Mouse (Mus musculus): ENCODE measurements around the gene Mterf1b. TPM values are rescaled to one million over a fixed set of nuclear protein-coding genes. Genes with fewer than 3 reads are reported as not detected.
"Not testable (repeated sequence)": the region's sequence is repeated elsewhere in the genome, so short reads cannot be mapped to it uniquely, and the experiment has no call there.

Gene Mterf1b
- total RNA-seq (2021), result 1 to 10 TPM in 1 of 2 experiments, under 1 TPM in 1; 0.77 to 1.4 TPM
- long read RNA-seq, experiment 1, partial matches to known transcripts, result 0 of 2 reads
- long read RNA-seq, experiment 1, other reads (novel, unspliced or antisense), result 0 of 2 reads
- long read RNA-seq, experiment 2, partial matches to known transcripts, result 2 of 4 reads
- long read RNA-seq, experiment 2, other reads (novel, unspliced or antisense), result 0 of 4 reads

DNA sequence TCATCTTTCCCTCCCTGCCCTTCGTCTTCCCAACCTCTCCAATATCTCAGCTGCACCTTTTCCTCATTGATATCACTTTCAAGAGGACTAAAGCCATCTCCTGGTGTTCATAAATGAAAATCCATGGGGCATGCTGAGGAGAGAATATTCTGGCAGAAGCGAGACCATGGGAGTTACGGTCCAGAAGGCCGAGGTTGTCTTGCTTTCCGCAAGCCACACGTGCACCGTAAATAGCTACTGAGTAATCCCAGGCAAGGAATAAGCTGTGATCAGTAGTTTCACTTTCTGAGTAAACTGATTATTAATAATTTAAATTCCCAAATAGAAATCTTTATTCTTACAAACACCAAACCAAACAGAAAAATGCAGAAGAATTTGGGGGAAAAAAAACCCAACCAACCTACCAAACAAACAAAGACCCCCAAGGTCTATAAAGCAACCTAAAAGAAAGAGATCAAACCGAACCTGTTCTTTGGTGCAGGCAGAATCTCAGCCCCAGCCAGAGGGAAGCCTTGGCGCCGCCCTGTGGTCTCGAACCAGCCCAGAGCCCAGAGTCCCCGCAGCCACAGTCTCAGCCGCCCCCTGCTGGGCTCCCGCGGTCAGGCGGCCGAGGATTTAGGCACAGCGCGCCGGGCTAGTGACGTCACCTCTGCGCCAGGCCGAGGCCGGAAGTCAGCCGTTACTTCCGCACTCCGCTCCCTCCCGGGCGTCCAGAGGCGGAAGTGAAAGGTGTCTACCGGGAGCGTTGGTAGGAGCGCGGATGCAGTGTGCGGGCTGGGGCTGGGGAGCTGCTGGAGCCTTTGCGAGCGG lies at the start of gene Mterf1b:
Gene Mterf1b (plus strand): TSS at position 697 of the 810 bp plus-strand sequence.
- DNase-seq, result not testable (repeated sequence)

DNA sequence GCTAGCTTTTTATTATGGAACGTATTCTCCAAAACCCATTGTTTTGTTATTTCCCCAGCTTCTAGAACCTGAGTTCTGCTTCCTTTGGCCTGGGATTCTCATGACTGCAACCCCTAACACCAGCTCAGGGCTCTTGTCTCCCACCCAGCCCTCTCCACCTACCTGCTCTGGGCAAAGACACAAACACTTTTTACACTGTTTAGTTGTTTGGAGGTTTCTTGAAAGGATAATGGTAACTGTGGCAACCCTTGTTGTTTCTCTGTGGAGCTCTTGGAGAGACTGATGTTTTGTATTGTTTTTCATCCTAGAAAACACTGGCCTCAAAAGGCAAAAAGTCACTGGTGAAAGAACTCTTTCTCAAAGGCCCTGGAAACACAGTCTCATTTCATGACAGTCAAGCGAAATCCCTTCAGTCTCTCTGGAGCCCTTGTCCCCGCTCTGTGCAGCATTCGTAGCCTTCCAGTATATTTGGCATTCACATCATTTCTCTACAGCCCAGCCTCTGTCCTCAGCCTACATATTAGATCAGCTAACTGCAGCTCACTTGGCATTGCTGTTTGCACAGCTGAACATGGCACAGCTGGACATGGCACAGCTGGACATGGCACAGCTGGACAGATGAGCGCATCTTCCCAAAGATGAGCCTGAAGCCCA lies 32.6 kb upstream of the Mterf1b start:
- DNase-seq, result not testable (repeated sequence)

DNA sequence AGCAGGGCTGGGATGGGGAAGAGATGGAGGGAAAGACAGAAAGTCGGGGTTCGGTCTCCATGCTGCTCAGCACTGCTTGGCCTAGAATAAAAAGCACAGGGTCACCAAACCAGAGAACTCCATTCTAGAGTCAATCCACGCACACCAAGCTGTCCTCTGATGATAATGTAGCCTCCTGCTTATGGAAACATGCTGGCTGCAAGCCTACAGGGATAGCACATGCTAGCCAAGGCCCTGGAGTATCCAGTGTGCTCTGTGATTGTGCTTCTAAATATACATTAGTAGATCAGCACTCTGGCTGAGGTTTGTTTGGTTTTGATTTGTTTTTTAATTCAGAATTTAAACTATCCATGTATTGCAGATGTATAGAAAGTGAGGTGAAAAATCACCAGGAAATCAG lies 30.6 kb upstream of the Mterf1b start:
- DNase-seq, result no peak

DNA sequence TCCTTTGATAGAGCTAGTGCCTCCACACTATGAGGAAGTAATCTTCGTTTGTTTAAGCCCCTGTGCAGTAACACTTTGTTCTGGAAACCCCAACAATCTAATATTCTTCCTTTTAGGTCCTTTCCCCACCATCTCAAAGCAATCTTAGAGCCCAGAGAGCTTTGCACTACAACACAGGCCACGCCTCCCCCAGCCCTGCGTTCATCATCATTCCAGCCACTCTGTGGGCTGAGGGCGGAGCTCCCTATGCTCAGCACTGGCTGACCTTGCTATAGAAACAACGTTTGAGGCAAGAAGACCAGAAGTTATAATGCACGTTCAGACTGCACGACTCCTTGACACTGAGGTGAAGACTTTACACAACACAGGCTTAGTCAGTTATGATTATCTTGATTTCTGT lies 29.7 kb upstream of the Mterf1b start:
- DNase-seq, result no peak

DNA sequence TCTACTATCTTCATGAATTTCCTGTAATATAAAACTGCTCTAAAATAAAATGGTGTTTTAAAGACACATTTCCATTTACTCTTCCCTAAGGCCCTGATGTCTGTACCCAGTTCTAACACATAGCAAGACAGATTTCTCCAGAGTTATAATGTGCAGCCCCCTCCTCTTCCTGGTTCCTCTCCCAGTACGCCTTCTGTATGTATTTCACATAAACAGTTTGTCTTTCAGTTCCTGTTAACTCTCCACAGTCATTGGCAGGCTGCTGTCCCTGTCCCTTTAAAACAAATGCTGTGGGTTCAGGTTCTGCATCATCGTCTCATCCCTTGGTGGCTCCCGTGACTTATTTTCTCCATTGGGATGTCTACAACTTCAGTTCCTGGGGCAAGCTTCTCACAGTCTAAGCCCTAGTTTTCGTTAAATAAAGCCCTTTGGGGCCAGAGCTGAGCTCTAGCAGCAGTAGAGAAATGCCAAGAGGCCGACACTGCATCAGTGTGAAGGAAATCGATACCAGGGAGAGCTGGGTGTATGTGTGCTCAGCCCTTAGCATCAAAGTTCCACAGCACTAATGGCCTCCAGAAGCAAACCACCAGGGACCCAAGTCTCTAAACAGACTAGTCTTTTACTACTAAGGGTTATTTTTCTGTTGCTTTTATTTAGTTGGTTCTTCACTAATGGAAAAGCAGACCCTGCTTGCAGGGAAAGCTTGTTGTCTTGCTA lies 24.2 kb upstream of the Mterf1b start:
- DNase-seq, result not testable (repeated sequence)

DNA sequence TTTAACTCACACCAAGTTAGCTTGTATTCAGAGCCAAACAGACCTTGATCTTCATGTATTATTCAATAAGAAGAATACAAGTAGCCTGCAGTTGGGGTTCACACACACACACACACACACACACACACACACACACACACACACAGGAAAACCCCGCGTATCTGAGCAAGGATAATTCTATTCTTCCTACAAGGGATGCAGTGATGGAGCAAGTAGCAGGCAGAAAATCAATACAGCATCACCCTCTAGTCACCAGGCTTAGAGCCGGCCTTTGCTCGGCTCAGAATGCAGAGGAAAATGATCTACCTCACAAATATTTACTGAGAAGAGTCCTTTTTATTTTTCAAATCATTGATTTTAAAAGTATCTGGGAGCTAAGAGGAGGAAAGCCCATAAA lies 23.6 kb upstream of the Mterf1b start:
- DNase-seq, result not testable (repeated sequence)

DNA sequence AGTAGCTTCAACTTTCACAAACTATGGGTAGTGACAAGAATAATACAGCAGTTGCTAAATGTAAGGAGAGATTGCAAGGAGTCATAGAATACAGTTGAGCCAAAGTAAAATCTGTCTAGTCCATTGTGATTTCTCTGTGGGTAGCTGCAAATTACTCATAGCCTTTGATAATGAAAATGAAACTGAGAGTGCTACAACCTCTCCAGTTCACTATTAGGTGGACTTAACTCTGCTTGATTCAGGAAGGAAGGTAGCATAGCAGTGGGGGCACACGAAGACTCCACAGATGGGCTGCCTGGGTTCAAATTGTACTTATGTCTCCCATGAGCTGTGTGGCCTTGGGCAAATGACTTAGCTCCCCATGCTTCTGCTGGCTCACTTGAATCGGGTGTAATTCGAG lies 15.7 kb upstream of the Mterf1b start:
- DNase-seq, result not testable (repeated sequence)

DNA sequence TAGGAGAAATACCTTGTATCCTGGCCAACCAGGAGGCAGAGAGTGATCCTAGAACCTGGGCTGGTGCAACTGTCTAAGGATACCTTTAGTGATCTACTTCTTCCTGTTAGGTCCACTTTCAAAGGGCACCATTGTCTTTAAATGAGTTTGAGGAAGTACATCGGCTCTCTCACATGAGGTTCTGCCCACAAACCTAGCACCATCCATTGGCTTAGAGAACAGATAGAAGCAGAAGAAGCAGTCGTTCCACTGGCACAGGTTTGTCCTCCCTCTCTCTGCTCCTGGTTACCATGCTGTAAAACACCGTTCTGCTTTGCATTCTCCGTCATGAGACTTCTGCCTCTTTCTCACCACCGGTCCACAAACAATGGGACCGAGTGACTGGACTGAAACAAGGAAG lies 12.8 kb upstream of the Mterf1b start:
- DNase-seq, result no peak

DNA sequence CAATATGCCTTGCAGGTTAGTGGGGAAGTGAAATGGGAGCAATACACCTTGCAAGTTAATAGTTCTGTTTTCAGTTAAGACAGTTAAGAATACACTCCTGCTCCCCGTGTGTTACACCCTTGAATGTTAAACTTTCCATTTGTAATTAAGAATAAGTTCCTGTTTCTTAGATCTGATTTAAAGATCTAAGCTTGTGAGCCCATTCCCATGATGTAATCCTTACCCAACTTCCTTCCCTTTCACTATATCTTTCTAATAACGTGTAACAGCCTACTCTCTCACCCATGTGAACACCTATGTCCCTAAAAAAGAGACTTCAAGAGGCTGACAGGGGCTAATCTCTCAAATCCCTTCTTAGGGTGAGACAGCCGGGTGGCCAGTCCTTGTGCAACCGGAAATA lies 5.4 kb upstream of the Mterf1b start:
- no peak for DNase-seq

DNA sequence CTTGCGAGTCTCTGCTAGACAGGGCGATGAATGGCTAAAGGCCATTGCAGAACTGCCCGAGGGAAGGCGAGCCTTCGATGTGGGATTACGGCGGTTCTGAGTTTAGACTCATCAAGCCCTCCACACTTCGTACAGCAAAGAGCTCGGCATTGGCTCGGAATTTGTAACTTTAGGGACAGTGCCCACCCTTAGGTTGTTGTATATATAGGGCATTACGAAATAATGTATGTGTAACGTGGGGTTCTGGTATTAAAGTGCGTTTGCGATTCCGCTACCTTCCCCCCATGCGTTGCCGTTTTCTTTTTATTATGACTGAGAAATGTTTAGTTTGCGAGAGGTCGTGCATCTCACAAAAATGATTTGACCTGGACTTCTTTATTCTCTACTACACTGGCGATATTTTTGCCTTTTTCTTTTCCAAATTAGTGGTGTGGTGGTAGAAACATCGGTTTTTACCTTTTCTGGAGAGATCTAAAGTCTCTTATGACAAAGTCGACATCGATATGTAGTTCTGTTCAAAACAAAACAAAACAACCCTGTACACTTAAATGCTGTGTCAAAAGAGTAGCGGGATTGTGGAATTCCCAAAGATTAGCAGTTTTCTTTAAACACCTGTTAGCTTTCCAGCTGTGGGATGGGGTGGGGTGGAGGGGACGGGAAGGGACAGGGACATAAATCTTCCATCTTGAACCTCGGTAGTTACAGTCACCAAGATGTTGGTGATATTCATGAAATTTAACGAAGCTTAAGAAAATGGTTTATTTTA lies 497 bp downstream of the Mterf1b start:
- not testable (repeated sequence) for DNase-seq

DNA sequence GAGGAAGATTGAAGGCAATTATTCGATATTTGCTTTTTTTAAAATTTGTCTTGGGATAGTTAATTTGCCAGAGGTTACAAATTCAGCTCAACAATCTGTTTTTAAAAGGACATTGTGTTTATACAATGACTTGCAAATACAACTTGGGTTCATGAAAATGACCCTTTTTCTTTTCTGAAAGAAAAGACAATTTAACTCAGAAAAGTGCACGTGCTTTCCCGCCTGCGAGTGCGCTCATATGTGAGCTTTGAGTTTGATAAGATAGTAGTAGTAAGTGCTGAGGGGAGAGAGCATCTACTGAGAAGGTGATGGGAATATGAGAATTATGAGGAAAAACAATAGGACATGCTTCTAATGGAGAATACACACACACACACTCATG lies 1.1 kb downstream of the Mterf1b start:
- no peak for DNase-seq

DNA sequence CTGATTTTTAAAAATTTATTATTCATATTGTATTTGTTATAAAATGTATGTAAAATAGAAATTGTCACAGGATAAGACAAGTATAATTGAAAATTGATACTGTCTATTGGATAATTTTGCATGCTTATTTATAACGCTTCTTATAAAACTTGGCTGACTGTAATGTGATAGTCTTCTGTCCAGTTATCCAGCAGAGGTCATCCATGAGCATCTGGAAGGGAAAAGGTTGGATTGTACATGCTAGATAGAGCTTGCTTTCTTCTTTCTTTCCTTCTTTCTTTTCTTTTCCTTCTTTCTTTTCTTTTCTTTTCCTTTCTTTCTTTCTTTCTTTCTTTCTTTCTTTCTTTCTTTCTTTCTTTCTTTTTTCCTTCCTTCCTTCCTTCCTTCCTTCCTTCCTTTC lies 2.0 kb downstream of the Mterf1b start:
- no peak for DNase-seq

DNA sequence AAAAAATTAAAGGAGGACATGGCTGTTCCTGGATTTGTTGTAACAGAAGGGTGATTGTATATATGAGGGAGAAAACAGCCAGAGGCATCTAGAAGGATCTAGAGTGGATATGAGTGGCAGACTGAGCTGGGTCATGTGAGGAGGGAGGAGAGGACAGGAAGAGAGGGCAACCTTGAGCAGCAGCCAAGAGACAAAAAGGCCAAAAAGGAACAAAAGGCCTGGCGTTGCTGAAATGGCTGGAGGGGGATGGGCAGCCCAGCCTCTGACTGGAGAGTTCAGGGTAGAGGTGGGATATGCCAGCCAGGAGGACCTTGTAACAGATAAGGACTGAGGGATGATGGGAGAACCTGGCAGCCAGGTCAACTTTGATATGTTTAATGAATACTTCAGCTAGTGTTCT lies 2.9 kb downstream of the Mterf1b start:
- no peak for DNase-seq

DNA sequence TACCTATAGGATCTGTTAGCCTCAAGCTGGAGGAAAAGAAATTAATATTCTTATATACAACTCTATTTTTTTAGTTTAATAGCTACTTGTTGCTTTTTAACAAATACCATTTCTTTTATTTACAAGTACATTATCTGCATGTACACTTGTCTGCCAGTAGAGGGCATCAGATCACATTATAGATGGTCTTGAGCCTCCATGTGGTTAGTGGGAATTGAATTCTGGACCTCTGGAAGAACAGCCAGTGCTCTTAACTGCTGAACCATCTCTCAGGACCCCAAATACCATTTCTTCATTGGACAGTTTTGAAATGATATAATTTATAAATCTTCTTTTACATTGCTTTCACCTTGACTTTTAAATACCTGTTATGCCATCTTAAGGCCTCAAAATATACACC lies 9.2 kb downstream of the Mterf1b start:
- no peak for DNase-seq

DNA sequence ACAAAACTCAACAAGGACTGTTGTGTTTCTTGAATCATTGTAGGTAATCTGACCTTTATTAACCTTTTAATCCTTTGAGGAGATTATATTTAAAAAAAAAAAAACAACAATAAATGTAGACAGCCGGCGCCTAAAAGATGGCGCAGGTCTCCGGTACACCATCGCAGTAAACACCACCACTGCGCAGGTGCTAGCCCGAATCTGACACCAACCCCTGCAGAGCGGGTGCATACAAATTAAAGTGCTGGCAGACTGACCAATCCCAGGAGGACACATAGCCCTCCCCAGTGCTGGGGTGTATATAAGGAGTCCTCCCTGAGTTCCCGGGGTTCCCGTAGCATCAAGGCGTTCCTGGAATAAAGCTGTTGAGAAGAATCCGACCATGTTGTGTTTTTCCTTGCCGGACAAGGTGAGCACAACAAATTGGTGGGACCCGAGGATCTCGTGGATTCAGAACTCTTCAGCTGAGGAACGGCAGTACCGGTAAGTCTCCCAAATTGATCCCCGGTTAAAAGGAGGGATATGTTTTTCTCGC lies 10.2 kb downstream of the Mterf1b start:
- DNase-seq, result not testable (repeated sequence)

DNA sequence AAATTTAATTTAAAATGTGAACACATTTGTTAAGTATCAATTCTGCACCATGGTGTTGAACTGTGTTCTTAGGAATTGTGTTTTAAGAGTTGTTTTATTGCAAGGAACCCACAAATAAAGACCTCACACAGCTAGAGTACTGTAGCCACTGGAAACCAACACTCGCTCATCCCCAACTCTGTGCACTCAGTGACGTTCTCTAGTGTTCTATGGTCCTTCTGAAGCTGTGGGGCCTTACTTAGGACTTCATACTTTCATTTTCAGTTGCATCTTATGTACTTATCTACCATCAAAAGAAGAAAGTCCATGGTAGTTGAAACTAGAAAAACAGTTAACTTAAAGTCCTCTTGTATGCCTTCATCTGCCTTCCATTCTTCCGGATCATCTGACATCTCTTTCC lies 17.9 kb downstream of the Mterf1b start:
- DNase-seq, result not testable (repeated sequence)

DNA sequence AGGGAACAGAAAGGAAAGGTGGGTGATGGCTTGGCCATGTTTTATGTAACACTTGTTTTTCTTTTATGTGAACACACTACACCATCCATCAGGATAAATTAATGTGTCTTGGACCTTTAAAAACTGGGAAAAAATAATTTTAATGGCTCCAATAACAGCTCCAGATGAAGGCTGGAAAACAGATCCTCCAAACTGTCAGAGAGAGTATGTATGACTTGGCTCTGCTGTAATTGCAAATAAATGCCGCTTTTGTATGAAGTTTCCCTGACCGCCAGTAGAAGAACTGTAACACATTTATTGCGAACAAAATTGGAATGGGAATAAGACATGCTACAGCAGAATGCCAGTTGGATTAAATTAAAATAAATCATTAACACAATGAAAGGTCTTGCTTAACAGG lies 29.1 kb downstream of the Mterf1b start:
- DNase-seq, result no peak

DNA sequence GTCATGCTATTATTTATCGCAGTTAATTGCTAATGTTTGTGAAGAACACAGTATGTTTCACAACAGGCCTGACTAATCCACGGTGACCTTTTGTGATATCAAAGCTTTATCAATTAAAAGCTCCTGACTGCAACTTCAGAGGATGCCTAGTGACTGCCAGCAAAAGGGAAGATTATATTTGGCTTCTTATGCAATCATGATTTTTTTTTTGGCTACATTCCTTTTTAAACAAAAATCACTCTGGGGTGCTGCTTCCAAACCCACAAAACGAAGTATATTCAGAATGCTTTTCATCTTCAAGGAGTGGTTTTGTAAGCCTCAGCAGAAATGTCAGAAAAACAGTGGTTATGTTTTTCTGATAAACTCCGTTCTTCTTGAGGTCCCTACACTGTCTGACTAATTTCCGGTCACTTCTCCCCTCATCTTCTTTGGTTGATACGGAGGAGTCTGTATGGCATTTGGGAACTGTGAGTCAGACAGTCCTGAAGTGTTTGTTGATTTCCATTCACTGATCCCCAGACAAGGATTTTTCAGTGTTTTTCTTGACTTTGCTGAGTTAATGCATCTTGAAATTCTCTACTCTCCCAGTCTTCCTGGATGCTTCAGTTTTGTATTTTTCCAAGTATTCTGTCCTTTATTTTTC lies 29.9 kb downstream of the Mterf1b start:
- no peak for DNase-seq

DNA sequence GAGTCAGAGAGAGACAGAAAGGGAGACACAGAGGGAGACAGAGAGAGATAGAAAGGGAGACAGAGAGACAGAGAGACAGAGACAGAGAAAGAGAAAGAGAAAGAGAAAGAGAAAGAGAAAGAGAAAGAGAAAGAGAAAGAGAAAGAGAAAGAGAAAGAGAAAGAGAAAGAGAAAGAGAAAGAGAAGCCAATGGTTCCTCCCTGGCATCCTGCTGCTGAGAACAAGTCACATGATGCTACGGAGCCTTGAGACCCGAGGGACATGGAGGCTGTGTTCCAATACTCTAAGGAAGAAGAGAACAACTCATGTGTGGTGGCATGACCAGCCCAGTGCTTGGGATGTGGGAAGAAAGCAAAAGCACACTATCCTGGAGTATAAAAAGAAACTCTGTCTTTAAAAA lies 40.0 kb downstream of the Mterf1b start:
- DNase-seq, result no peak

DNA sequence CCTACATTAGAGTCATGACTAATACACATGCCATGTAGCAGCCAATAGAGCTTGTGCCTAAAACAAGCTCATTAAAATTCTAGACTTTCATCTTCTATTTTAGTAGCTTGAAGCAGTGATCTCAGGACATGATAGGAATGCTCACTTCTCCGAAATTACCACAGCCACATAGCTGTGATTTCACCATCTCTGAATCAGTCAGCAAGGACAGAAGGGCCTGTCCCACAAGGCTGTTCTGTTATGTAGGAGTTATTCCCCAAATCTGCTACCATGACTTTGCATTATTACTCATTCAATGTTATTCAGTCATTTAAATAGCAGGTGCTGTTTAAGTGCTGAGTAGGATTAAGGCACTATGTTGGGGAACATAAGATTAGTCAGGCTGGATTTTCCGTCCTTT lies 42.3 kb downstream of the Mterf1b start:
- no peak for DNase-seq

DNA sequence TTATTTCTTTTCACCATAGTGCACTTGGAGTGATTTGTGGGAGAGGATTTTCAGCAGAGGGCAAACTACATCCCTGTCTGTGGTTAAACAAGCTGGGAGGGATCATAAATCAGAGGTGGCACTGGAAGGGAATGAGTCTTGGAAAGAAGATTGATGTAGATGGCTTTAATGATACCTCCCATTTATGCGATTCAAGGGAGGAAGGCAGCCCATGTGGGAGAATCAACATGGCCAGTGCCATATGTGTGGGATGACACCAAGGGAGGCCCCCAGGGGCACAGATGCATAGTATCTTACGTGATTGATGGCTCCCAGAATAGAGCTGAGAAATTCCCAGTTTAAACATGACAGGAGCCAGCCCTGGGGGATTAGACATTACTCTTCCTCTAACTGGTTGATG lies 48.0 kb downstream of the Mterf1b start:
- no peak for DNase-seq

All from gastrocnemius, postnatal 25 days (tissue).